Mouse (Mus musculus): ENCODE measurements around the gene Vps18.

DNA sequence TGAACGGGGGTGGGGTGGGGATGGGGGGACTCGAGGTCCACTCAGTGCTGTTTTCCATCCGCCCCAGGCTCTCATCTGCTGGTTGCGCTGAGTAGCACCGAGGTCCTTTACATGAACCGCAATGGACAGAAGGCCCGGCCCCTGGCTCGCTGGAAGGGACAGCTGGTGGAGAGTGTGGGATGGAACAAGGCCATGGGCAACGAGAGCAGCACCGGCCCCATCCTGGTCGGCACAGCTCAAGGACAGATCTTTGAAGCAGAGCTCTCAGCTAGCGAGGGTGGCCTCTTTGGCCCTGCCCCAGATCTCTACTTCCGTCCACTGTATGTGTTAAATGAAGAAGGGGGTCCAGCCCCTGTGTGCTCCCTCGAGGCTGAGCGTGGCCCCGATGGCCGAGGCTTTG lies 4.3 kb downstream of the Vps18 start:
- TF ChIP-seq POLR2A (IDR thresholded peaks at IDR 0.05; ENCODE audit: borderline replicate concordance, insufficient read depth, low read length) (no peak), CTCF (IDR thresholded peaks at IDR 0.05; ENCODE audit: borderline replicate concordance, insufficient read depth, low read depth, low read length) (no peak)
